Mouse (Mus musculus): Measurements from ENCODE around the gene Olfr248.
"Not testable (repeated sequence)": the region's sequence is repeated elsewhere in the genome, so short reads cannot be mapped to it uniquely, and the experiment has no call there.

Gene Olfr248

DNA sequence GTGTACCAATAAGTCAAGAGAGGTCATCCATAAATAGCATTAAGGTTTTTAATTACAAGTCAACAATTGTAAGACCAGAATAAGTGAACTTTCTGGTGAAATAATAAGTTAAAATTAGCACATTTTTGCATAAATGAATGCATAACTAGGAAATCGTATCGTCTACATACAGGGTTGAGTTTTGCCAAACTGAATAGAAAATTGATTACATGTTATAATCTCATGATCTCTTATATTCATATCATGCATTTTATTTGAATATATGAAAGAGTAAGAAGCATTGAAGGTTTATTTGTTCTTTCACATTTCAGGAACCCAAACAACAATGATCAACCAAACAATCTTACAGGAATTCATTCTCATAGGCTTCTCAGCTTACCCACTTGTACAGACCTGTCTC, at the start of gene Olfr248:
TSS of gene Olfr248 (plus strand) at position 301 of the 400 bp plus-strand sequence.
- no peak for DNase-seq (ENCODE audit: low read depth, low spot score)

DNA sequence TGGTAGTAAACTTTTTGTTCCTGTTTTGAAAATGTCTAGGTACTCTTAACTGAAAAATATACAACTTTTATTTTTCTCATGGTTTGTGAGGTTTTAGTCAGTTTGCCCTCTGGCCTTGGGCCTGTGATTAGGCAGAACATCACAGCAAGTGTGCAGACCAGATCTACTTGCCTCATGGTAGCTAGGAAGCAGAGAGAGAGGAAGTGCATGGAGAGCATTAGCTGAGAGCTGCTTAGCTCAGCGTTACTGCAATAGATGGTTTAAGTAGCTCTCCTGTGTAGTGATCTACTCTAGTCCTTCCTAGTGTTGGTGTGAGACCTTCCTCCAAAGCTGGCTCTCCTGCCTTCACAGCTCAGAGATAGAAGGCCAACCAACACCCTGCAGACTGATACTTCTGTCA, 37.2 kb upstream of the Olfr248 start:
- not testable (repeated sequence) for DNase-seq (ENCODE audit: low read depth, low spot score)

- DNase-seq (ENCODE audit: low read depth, low spot score), result no peak
Observed at GRCm38 (mm10) chr1:174354640-174355039, 36.2 kb upstream of the Olfr248 start.

DNA sequence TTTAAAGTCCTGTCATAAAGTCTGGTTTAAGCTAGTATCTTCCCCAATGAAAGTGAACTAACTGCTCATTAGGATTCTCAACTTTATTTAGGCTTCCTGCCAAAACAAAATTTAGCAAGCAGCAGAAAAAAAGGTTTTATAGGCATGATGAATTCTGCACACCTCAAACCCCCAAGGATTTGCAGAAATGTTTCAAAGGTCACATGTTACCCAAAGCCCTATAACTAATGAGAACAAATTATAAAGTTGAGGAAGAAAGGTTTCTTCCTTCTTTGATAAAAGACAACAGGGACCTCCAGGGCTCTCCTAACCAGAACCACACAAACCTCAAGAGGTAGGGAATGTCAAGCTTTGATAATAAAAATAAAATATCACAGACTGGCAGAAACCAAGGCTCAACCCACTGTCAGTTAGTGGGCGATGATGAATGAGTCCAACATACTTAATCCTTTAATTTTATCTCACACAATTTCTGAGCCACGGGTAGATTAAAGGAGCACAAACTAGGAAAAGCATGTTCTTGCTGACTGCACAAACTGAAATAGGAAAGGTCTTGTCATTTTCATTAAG, 25.9 kb upstream of the Olfr248 start, which contains the start of gene Olfr417:
TSS of gene Olfr417 (plus strand) at position 241 of the 570 bp plus-strand sequence.
- DNase-seq (ENCODE audit: low read depth, low spot score), result no peak

GRCm38 (mm10) chr1:174373799-174374198, 17.0 kb upstream of the Olfr248 start:
- DNase-seq (ENCODE audit: low read depth, low spot score), result no peak

DNA sequence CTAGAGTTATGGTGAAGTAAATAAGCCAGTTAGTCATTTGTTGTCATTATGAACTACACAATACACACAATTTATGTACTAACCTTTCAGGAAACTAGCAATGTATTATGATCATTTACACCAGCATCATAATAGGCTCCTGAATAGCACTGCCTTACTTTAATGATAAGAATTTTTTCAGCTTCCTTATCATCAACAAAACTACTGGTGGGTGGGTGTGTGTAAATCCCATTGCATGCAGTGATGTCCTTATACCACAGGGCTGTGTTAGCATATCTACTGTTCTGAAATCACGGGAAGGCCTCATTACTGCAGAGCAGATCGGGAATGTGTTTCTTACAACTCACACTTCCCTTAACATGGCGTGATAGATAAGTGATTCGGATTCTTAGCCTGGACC, 32.1 kb downstream of the Olfr248 start:
- no peak for DNase-seq (ENCODE audit: low read depth, low spot score)

DNA sequence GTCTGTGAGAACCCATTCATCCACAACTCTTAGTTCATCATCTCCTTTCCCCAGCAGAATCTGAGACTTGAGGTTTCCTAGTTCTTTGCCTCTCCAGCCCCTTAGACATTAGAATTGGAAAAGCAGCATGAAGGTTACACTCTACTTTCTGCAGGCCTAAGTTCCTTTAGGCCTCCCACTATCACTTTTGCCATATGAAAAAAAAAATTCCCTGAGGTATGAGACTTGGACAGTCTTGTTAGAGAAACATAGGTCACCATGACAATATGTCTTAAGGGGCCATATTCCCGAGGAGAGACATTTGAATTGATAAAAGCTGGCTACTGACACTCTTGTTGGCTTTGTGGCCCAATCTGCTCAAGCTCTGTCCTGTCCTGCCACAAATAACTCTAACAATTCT, 32.9 kb downstream of the Olfr248 start, which contains the start of gene Olfr414:
TSS of gene Olfr414 (plus strand) at position 301 of the 400 bp plus-strand sequence.
- DNase-seq (ENCODE audit: low read depth, low spot score), result no peak

DNA sequence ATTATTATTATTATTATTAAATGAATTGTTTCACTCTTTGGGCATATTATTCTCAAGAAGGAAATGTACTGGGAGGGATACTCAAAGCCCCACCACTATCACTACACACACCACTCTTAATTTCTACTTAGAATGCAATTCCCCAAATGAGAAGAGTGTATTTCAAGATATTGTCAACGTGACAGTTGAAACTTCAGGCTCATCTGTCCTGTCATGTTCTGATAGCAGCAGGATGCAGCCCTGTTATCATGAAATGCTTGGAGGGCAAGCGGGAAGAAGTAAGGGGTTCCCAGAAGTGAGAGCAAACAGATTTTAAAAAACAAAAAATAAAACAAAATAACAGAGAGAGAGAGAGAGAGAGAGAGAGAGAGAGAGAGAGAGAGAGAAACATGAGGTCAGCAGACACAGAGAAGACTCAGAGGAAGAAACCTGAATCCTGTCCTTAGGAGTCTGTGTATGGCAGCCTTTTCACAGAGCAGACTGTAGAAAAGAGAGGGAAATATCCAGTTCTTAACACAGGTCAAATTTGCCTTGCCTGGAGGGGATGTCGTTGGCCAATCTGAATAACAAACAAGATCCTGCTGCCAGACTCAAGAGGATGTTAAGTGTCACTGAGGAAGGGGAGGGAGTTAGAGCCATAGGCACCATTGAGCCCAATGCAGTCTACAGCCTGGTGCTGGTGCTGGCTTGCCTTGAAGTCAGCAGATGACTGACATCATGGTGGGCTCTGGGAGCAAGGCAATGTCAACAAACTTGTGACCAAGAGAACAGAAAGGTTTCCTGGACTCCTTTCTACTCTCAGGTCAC, 35.5 kb downstream of the Olfr248 start:
- DNase-seq (ENCODE audit: low read depth, low spot score), result no peak

DNA sequence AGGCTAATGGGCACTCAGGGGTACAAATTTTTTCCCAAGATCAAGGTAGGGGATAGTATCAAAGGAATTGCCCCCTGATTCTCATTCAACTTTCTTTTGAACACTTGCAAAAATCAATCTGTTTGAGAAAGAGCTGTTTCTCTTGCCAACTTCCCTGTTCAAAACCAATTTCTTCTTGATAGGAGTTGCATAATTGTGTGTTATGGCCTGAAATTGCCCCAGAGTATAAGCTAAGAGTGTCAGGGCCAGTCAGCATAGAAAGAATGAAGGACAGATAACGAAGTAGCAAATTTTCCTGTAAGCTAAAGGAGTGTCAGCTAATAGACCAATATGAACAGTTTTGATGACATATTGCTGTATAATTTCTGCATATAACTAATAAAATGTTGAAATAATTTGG, 36.6 kb downstream of the Olfr248 start:
- no peak for DNase-seq (ENCODE audit: low read depth, low spot score)

- no peak for DNase-seq (ENCODE audit: low read depth, low spot score)
Observed at GRCm38 (mm10) chr1:174428407-174428806, 37.6 kb downstream of the Olfr248 start.

GRCm38 (mm10) chr1:174434121-174434520, 43.3 kb downstream of the Olfr248 start:
- DNase-seq (ENCODE audit: low read depth, low spot score), result no peak

All from brain, embryonic 18.5 days (tissue).